Mouse (Mus musculus): Measurements from ENCODE around the gene Ncor2.

DNA sequence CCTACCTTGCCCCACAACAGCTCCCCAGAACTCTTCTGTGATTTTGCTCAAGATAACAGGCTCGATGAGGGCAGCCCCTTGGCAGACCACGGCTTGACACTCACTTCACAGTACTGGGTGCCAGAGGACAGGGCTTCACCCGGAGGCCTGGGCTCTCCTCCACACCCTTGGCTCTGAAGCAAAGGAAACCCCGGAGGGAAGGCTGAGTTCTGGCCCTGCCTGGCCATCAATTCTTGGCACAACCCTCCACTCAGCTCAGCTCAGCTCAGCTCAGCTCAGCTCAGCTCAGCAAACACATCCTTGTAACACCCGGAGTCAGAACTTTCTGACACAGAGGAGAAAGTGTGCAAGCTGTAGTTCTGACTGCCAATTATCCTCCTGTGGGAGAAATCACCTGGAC is 30.3 kb downstream of the Ncor2 start:
- TF ChIP-seq CTCF (IDR thresholded peaks at IDR 0.05; ENCODE audit: low read depth, low read length): no peak
- no peak for TF ChIP-seq POLR2A (IDR thresholded peaks at IDR 0.05; ENCODE audit: extremely low read depth, insufficient read depth, low read length)
